Mouse (Mus musculus): ENCODE measurements around the gene Cdsn. TPM values are rescaled to one million over a fixed set of nuclear protein-coding genes. Genes with fewer than 3 reads are reported as not detected.

The Cdsn gene
- polyA plus RNA-seq, 1 experiment from 2014 or later = 0.17 TPM

GRCm38 (mm10) chr17:35524354-35524753, 27.6 kb upstream of the Cdsn start:
- no peak overlapping the region for H3K27ac ChIP-seq (ENCODE audit: low read length)
- ATAC-seq (ENCODE audit: insufficient number of reproducible peaks, insufficient read depth, low FRiP score, low read depth) = no peak
- H3K4me2 ChIP-seq (replicated peaks; ENCODE audit: low read depth, low read length) = no peak overlapping the region
- no peaks in the 10 kb centered on the region for H3K4me1 ChIP-seq (ENCODE audit: control insufficient read depth, insufficient read depth, low read length)
- no peak overlapping the region for H3K4me3 ChIP-seq (ENCODE audit: low read depth, low read length)
- WGBS = 86% methylated on average over 9 of the region's 9 CpGs
- H3K36me3 ChIP-seq (ENCODE audit: control insufficient read depth, insufficient read depth, low read length) = peaks cover 36% of the 10 kb centered on the region
- no peak overlapping the region for H3K9ac ChIP-seq (replicated peaks; ENCODE audit: low read depth, low read length)
- no peaks in the 10 kb centered on the region for H3K9me3 ChIP-seq (ENCODE audit: control insufficient read depth, low read depth, low read length)
- no peaks in the 10 kb centered on the region for H3K27me3 ChIP-seq (ENCODE audit: control insufficient read depth, insufficient read depth, low read length)

GRCm38 (mm10) chr17:35526644-35527043, 25.3 kb upstream of the Cdsn start:
- 72% methylated on average over 8 of the region's 8 CpGs for WGBS

GRCm38 (mm10) chr17:35532360-35532759, 19.6 kb upstream of the Cdsn start:
- H3K9me3 ChIP-seq (ENCODE audit: control insufficient read depth, low read depth, low read length) = no peaks in the 10 kb centered on the region
- ATAC-seq (ENCODE audit: insufficient number of reproducible peaks, insufficient read depth, low FRiP score, low read depth) = no peak
- no peak overlapping the region for H3K27ac ChIP-seq (ENCODE audit: low read length)
- H3K4me1 ChIP-seq (ENCODE audit: control insufficient read depth, insufficient read depth, low read length) = no peaks in the 10 kb centered on the region
- H3K4me3 ChIP-seq (ENCODE audit: low read depth, low read length) = no peak overlapping the region
- H3K36me3 ChIP-seq (ENCODE audit: control insufficient read depth, insufficient read depth, low read length) = peaks cover 24% of the 10 kb centered on the region
- 10% methylated on average over 3 of the region's 3 CpGs for WGBS
- no peaks in the 10 kb centered on the region for H3K27me3 ChIP-seq (ENCODE audit: control insufficient read depth, insufficient read depth, low read length)
- H3K4me2 ChIP-seq (replicated peaks; ENCODE audit: low read depth, low read length) = no peak overlapping the region
- no peak overlapping the region for H3K9ac ChIP-seq (replicated peaks; ENCODE audit: low read depth, low read length)

More at GRCm38 (mm10) chr17:35526644-35527043, 25.3 kb upstream of the Cdsn start:
- Histone ChIP-seq H3K36me3 (ENCODE audit: control insufficient read depth, insufficient read depth, low read length) (peaks cover 49% of the 10 kb centered on the region), H3K4me3 (ENCODE audit: low read depth, low read length) (no peak overlapping the region), H3K9me3 (ENCODE audit: control insufficient read depth, low read depth, low read length) (no peaks in the 10 kb centered on the region), H3K9ac (replicated peaks; ENCODE audit: low read depth, low read length) (no peak overlapping the region), H3K27ac (ENCODE audit: low read length) (no peak overlapping the region), H3K27me3 (ENCODE audit: control insufficient read depth, insufficient read depth, low read length) (no peaks in the 10 kb centered on the region), H3K4me2 (replicated peaks; ENCODE audit: low read depth, low read length) (no peak overlapping the region), H3K4me1 (ENCODE audit: control insufficient read depth, insufficient read depth, low read length) (no peaks in the 10 kb centered on the region)
- no peak for ATAC-seq (ENCODE audit: insufficient number of reproducible peaks, insufficient read depth, low FRiP score, low read depth)

- Histone ChIP-seq H3K27ac (ENCODE audit: low read length) (no peak within 1 kb of the TSS), H3K4me2 (replicated peaks; ENCODE audit: low read depth, low read length) (no peak within 1 kb of the TSS), H3K4me1 (ENCODE audit: control insufficient read depth, insufficient read depth, low read length) (no peaks in the 10 kb centered on the region), H3K36me3 (ENCODE audit: control insufficient read depth, insufficient read depth, low read length) (peaks cover 23% of the 10 kb centered on the region), H3K4me3 (ENCODE audit: low read depth, low read length) (no peak within 1 kb of the TSS), H3K9ac (replicated peaks; ENCODE audit: low read depth, low read length) (no peak within 1 kb of the TSS), H3K9me3 (ENCODE audit: control insufficient read depth, low read depth, low read length) (no peaks in the 10 kb centered on the region), H3K27me3 (ENCODE audit: control insufficient read depth, insufficient read depth, low read length) (no peaks in the 10 kb centered on the region)
- 17% methylated on average over 7 of the region's 7 CpGs for WGBS
- ATAC-seq (ENCODE audit: insufficient number of reproducible peaks, insufficient read depth, low FRiP score, low read depth) = no peak
Measured at GRCm38 (mm10) chr17:35532901-35533300, 19.0 kb upstream of the Cdsn start, which contains the start of gene Psors1c2. Gene Psors1c2, plus strand, starts transcription at chr17:35533201.

GRCm38 (mm10) chr17:35534343-35534742, 17.6 kb upstream of the Cdsn start:
- ATAC-seq (ENCODE audit: insufficient number of reproducible peaks, insufficient read depth, low FRiP score, low read depth) = peak; percentile 72; the same call in 1 of the 2 replicates
- Histone ChIP-seq H3K4me1 (ENCODE audit: control insufficient read depth, insufficient read depth, low read length) (no peaks in the 10 kb centered on the region), H3K36me3 (ENCODE audit: control insufficient read depth, insufficient read depth, low read length) (peaks cover 13% of the 10 kb centered on the region), H3K9me3 (ENCODE audit: control insufficient read depth, low read depth, low read length) (no peaks in the 10 kb centered on the region), H3K27ac (ENCODE audit: low read length) (no peak overlapping the region), H3K9ac (replicated peaks; ENCODE audit: low read depth, low read length) (no peak overlapping the region), H3K27me3 (ENCODE audit: control insufficient read depth, insufficient read depth, low read length) (no peaks in the 10 kb centered on the region), H3K4me3 (ENCODE audit: low read depth, low read length) (no peak overlapping the region), H3K4me2 (replicated peaks; ENCODE audit: low read depth, low read length) (no peak overlapping the region)
- WGBS = 10% methylated on average over 6 of the region's 6 CpGs

- Histone ChIP-seq H3K27me3 (ENCODE audit: control insufficient read depth, insufficient read depth, low read length) (no peaks in the 10 kb centered on the region), H3K4me2 (replicated peaks; ENCODE audit: low read depth, low read length) (no peak overlapping the region), H3K27ac (ENCODE audit: low read length) (no peak overlapping the region), H3K9ac (replicated peaks; ENCODE audit: low read depth, low read length) (no peak overlapping the region), H3K9me3 (ENCODE audit: control insufficient read depth, low read depth, low read length) (no peaks in the 10 kb centered on the region), H3K36me3 (ENCODE audit: control insufficient read depth, insufficient read depth, low read length) (no peaks in the 10 kb centered on the region), H3K4me1 (ENCODE audit: control insufficient read depth, insufficient read depth, low read length) (no peaks in the 10 kb centered on the region), H3K4me3 (ENCODE audit: low read depth, low read length) (no peak overlapping the region)
- 86% methylated on average over 4 of the region's 4 CpGs for WGBS
- ATAC-seq (ENCODE audit: insufficient number of reproducible peaks, insufficient read depth, low FRiP score, low read depth) = no peak
Measured at GRCm38 (mm10) chr17:35537421-35537820, 14.5 kb upstream of the Cdsn start.

- Histone ChIP-seq H3K4me3 (ENCODE audit: low read depth, low read length) (no peak overlapping the region), H3K4me2 (replicated peaks; ENCODE audit: low read depth, low read length) (no peak overlapping the region), H3K36me3 (ENCODE audit: control insufficient read depth, insufficient read depth, low read length) (no peaks in the 10 kb centered on the region), H3K9ac (replicated peaks; ENCODE audit: low read depth, low read length) (no peak overlapping the region), H3K27me3 (ENCODE audit: control insufficient read depth, insufficient read depth, low read length) (no peaks in the 10 kb centered on the region), H3K27ac (ENCODE audit: low read length) (no peak overlapping the region), H3K9me3 (ENCODE audit: control insufficient read depth, low read depth, low read length) (no peaks in the 10 kb centered on the region), H3K4me1 (ENCODE audit: control insufficient read depth, insufficient read depth, low read length) (no peaks in the 10 kb centered on the region)
- 85% methylated on average over 1 of the region's 1 CpGs for WGBS
- ATAC-seq (ENCODE audit: insufficient number of reproducible peaks, insufficient read depth, low FRiP score, low read depth) = no peak
Measured at GRCm38 (mm10) chr17:35538476-35538875, 13.5 kb upstream of the Cdsn start.

GRCm38 (mm10) chr17:35539540-35539939, 12.4 kb upstream of the Cdsn start:
- Histone ChIP-seq H3K4me1 (ENCODE audit: control insufficient read depth, insufficient read depth, low read length) (no peaks in the 10 kb centered on the region), H3K27me3 (ENCODE audit: control insufficient read depth, insufficient read depth, low read length) (no peaks in the 10 kb centered on the region), H3K9ac (replicated peaks; ENCODE audit: low read depth, low read length) (no peak overlapping the region), H3K4me2 (replicated peaks; ENCODE audit: low read depth, low read length) (no peak overlapping the region), H3K36me3 (ENCODE audit: control insufficient read depth, insufficient read depth, low read length) (no peaks in the 10 kb centered on the region), H3K27ac (ENCODE audit: low read length) (no peak overlapping the region), H3K9me3 (ENCODE audit: control insufficient read depth, low read depth, low read length) (no peaks in the 10 kb centered on the region), H3K4me3 (ENCODE audit: low read depth, low read length) (no peak overlapping the region)
- WGBS = 51% methylated on average over 10 of the region's 10 CpGs
- no peak for ATAC-seq (ENCODE audit: insufficient number of reproducible peaks, insufficient read depth, low FRiP score, low read depth)

GRCm38 (mm10) chr17:35542761-35543411, 9.0 kb upstream of the Cdsn start:
- no peak for ATAC-seq (ENCODE audit: insufficient number of reproducible peaks, insufficient read depth, low FRiP score, low read depth)
- Histone ChIP-seq H3K36me3 (ENCODE audit: control insufficient read depth, insufficient read depth, low read length) (no peaks in the 10 kb centered on the region), H3K9ac (replicated peaks; ENCODE audit: low read depth, low read length) (no peak overlapping the region), H3K9me3 (ENCODE audit: control insufficient read depth, low read depth, low read length) (no peaks in the 10 kb centered on the region), H3K27ac (ENCODE audit: low read length) (no peak overlapping the region), H3K4me1 (ENCODE audit: control insufficient read depth, insufficient read depth, low read length) (no peaks in the 10 kb centered on the region), H3K27me3 (ENCODE audit: control insufficient read depth, insufficient read depth, low read length) (no peaks in the 10 kb centered on the region), H3K4me3 (ENCODE audit: low read depth, low read length) (no peak overlapping the region), H3K4me2 (replicated peaks; ENCODE audit: low read depth, low read length) (no peak overlapping the region)
- WGBS = 76% methylated on average over 15 of the region's 15 CpGs

Data from stomach, embryonic 14.5 days (tissue).